Mouse (Mus musculus): ENCODE results near the gene Mgat1. TPM values are rescaled to one million over a fixed set of nuclear protein-coding genes. Genes with fewer than 3 reads are reported as not detected.

Mgat1 gene
- total and polyA plus RNA-seq, 3 experiments = 67.7 to 83.2 (median 80.9) TPM

- Histone ChIP-seq H3K4me2 (ENCODE audit: insufficient read depth, low read depth, poor library complexity, severe bottlenecking) (no peak overlapping the region), H3K4me3 (replicated peaks in 1 of 3; ENCODE audit: low read depth in 2 of 3, low read length in 2 of 3, poor library complexity in 1 of 3) (no peak overlapping the region), H3K27ac (ENCODE audit: insufficient read depth, low read depth) (no peak overlapping the region), H3K27me3 (replicated peaks) (no peaks in the 10 kb centered on the region), H3K4me1 (ENCODE audit: control insufficient read depth in 1 of 2, insufficient read depth in 2 of 2) (peaks cover 0 to 13% of the 10 kb centered on the region in 2 experiments; a peak in 2 of 4 replicates), H3K79me2 (replicated peaks; ENCODE audit: control insufficient read depth, extremely low read depth, insufficient read depth, poor library complexity, severe bottlenecking) (peaks cover 16% of the 10 kb centered on the region), H3K36me3 (replicated peaks in 1 of 2; ENCODE audit: control insufficient read depth in 1 of 2, insufficient read depth in 1 of 2, low read length in 1 of 2) (peaks cover 56 to 88% of the 10 kb centered on the region in 2 experiments), H3K9me3 (replicated peaks; ENCODE audit: low read length) (no peaks in the 10 kb centered on the region), H3K9ac (ENCODE audit: insufficient read depth, low read depth) (no peak overlapping the region)
- dilution Hi-C loops (cut with MboI; ENCODE audit: extremely low pct_ligation_motif_present, extremely low pct_unique_long_range_greater_than_20kb, low sequenced_read_pairs) = no loop called here
- DNase-seq (ENCODE audit: extremely low read depth) = no peak
- no peak for TF ChIP-seq NELFE (IDR thresholded peaks at IDR 0.05; ENCODE audit: low read depth, low read length)
- no peak for TF ChIP-seq IRF4 (IDR thresholded peaks at IDR 0.05; ENCODE audit: low read depth, low read length)
- no peak for TF ChIP-seq CHD2 (IDR thresholded peaks at IDR 0.05; ENCODE audit: low read length)
- no peak for TF ChIP-seq ZC3H11A (IDR thresholded peaks at IDR 0.05; ENCODE audit: low read depth, low read length)
- TF ChIP-seq RAD21 (IDR thresholded peaks at IDR 0.05; ENCODE audit: low read depth, low read length) = no peak
- no peak for TF ChIP-seq ETS1 (conservative IDR thresholded peaks at IDR 0.05; ENCODE audit: low read depth, low read length)
- TF ChIP-seq RCOR1 (conservative IDR thresholded peaks at IDR 0.05; ENCODE audit: low read depth, low read length) = no peak
- no peak for TF ChIP-seq POLR2AphosphoS2 (IDR thresholded peaks at IDR 0.05; ENCODE audit: low read depth, low read length)
- TF ChIP-seq CHD1 (IDR thresholded peaks at IDR 0.05; ENCODE audit: low read depth, low read length) = no peak
- TF ChIP-seq USF1 (IDR thresholded peaks at IDR 0.05; ENCODE audit: low read depth, low read length) = no peak
- TF ChIP-seq PAX5 (IDR thresholded peaks at IDR 0.05; ENCODE audit: low read length) = no peak
- TF ChIP-seq TCF12 (IDR thresholded peaks at IDR 0.05; ENCODE audit: low read depth, low read length) = no peak
- no peak for TF ChIP-seq POLR2A (IDR thresholded peaks at IDR 0.05; ENCODE audit: low read depth, low read length)
- TF ChIP-seq MXI1 (IDR thresholded peaks at IDR 0.05; ENCODE audit: low read depth, low read length) = no peak
- no peak for TF ChIP-seq ZMIZ1 (IDR thresholded peaks at IDR 0.05; ENCODE audit: low read depth, low read length)
- TF ChIP-seq JUN (IDR thresholded peaks at IDR 0.05; ENCODE audit: insufficient read depth, low read depth, low read length) = no peak
- no peak for TF ChIP-seq USF2 (conservative IDR thresholded peaks at IDR 0.05; ENCODE audit: low read depth, low read length)
- no peak for TF ChIP-seq ZNF384 (IDR thresholded peaks at IDR 0.05; ENCODE audit: low read depth, low read length)
- no peak for TF ChIP-seq BHLHE40 (IDR thresholded peaks at IDR 0.05; ENCODE audit: low read depth, low read length)
- no peak for TF ChIP-seq MEF2A (IDR thresholded peaks at IDR 0.05; ENCODE audit: borderline replicate concordance, low read depth, low read length)
- in situ Hi-C loops (cut with MboI; ENCODE audit: low pct_ligation_motif_present, low pct_unique_long_range_greater_than_20kb, low sequenced_read_pairs) = loop anchor here (5.0 to 25.0 kb wide), 3 partner anchors 64 to 477 kb away; partner anchors contain the start of gene Olfr1396
These were observed 17.4 kb downstream of the Mgat1 start for GRCm38 (mm10) chr11:49261313-49261855.

DNA sequence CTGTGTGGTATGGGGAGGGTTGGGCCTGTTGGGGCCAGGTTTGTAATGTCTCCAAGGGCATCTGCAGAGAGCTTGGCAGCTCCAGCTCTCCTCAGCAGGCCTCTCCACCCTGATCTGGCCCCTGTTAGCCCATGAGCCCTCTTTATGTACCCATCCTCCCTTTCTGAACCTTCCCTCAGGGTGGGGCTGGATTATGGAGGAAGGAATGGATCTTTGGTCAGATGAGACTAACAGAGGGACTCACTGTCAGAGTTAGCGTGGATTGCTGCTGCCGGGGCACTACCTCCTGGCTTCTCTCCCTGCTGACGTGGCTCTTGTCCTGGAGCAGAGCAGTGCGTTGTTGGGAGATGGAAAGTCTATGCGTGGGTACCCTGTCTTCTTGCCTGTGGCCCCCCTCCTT lies 18.3 kb downstream of the Mgat1 start:
- peaks cover 59 to 88% of the 10 kb centered on the region in 2 experiments for H3K36me3 ChIP-seq (replicated peaks in 1 of 2; ENCODE audit: control insufficient read depth in 1 of 2, insufficient read depth in 1 of 2, low read length in 1 of 2)

More for the DNA sequence above, 18.3 kb downstream of the Mgat1 start:
- Histone ChIP-seq H3K4me2 (ENCODE audit: insufficient read depth, low read depth, poor library complexity, severe bottlenecking) (no peak overlapping the region), H3K27me3 (replicated peaks) (no peaks in the 10 kb centered on the region), H3K4me1 (ENCODE audit: control insufficient read depth in 1 of 2, insufficient read depth in 2 of 2) (peaks cover 0 to 5% of the 10 kb centered on the region in 2 experiments; a peak in 1 of 4 replicates), H3K27ac (ENCODE audit: insufficient read depth, low read depth) (no peak overlapping the region), H3K4me3 (replicated peaks in 1 of 3; ENCODE audit: low read depth in 2 of 3, low read length in 2 of 3, poor library complexity in 1 of 3) (no peak overlapping the region), H3K9me3 (replicated peaks; ENCODE audit: low read length) (no peaks in the 10 kb centered on the region), H3K9ac (ENCODE audit: insufficient read depth, low read depth) (no peak overlapping the region), H3K79me2 (replicated peaks; ENCODE audit: control insufficient read depth, extremely low read depth, insufficient read depth, poor library complexity, severe bottlenecking) (peaks cover 10% of the 10 kb centered on the region)
- in situ Hi-C loops (cut with MboI; ENCODE audit: low pct_ligation_motif_present, low pct_unique_long_range_greater_than_20kb, low sequenced_read_pairs) = loop anchor here (5.0 to 25.0 kb wide), 3 partner anchors 65 to 477 kb away; partner anchors contain the start of gene Olfr1396
- no peak for TF ChIP-seq JUND (conservative IDR thresholded peaks at IDR 0.05; ENCODE audit: low read depth, low read length)
- no peak for TF ChIP-seq KAT2A (IDR thresholded peaks at IDR 0.05; ENCODE audit: insufficient replicate concordance, low read length)
- TF ChIP-seq RAD21 (IDR thresholded peaks at IDR 0.05; ENCODE audit: low read depth, low read length) = no peak
- TF ChIP-seq MAX (IDR thresholded peaks at IDR 0.05; ENCODE audit: low read length) = no peak
- TF ChIP-seq MYC (IDR thresholded peaks at IDR 0.05; ENCODE audit: low read depth, low read length) = no peak
- no peak for TF ChIP-seq CHD2 (IDR thresholded peaks at IDR 0.05; ENCODE audit: low read length)
- TF ChIP-seq JUN (IDR thresholded peaks at IDR 0.05; ENCODE audit: insufficient read depth, low read depth, low read length) = no peak
- TF ChIP-seq ETS1 (conservative IDR thresholded peaks at IDR 0.05; ENCODE audit: low read depth, low read length) = no peak
- no peak for TF ChIP-seq ZC3H11A (IDR thresholded peaks at IDR 0.05; ENCODE audit: low read depth, low read length)
- TF ChIP-seq SMC3 (IDR thresholded peaks at IDR 0.05; ENCODE audit: low read depth, low read length) = no peak
- TF ChIP-seq USF2 (conservative IDR thresholded peaks at IDR 0.05; ENCODE audit: low read depth, low read length) = no peak
- TF ChIP-seq MAZ (IDR thresholded peaks at IDR 0.05; ENCODE audit: low read depth, low read length) = no peak
- TF ChIP-seq ELF1 (IDR thresholded peaks at IDR 0.05; ENCODE audit: low read depth, low read length) = no peak
- no peak for TF ChIP-seq PAX5 (IDR thresholded peaks at IDR 0.05; ENCODE audit: low read length)
- no peak for TF ChIP-seq HCFC1 (IDR thresholded peaks at IDR 0.05; ENCODE audit: low read depth, low read length)
- TF ChIP-seq RCOR1 (conservative IDR thresholded peaks at IDR 0.05; ENCODE audit: low read depth, low read length) = no peak
- TF ChIP-seq CHD1 (IDR thresholded peaks at IDR 0.05; ENCODE audit: low read depth, low read length) = no peak
- no peak for TF ChIP-seq TCF12 (IDR thresholded peaks at IDR 0.05; ENCODE audit: low read depth, low read length)
- dilution Hi-C loops (cut with MboI; ENCODE audit: extremely low pct_ligation_motif_present, extremely low pct_unique_long_range_greater_than_20kb, low sequenced_read_pairs) = no loop called here
- no peak for DNase-seq (ENCODE audit: extremely low read depth)
